Mouse (Mus musculus): ENCODE measurements around the gene Hspa4. TPM values are rescaled to one million over a fixed set of nuclear protein-coding genes. Genes with fewer than 3 reads are reported as not detected.
"Not testable (repeated sequence)": the region's sequence is repeated elsewhere in the genome, so short reads cannot be mapped to it uniquely, and the experiment has no call there.

Hspa4 gene
- polyA plus RNA-seq, 1 experiment from 2014 or later, result 130 TPM

DNA sequence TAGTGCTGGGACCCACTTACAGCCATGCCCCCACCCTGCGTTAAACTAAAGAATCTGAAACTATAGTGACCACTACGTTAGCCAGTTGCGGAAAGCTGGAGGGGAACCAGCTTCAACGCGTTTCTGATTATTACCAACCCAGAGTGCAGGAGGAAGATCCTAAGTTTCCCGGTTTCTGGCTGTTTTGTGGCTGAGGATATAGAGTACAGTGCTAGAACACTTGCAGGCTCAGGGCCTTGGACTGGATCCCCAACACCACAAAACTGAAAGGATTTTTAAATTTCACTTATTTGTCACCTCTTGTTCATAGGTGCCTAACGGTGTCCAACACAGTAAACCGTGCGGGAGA, 884 bp upstream of the Hspa4 start:
- Histone ChIP-seq H3K4me1 (peaks cover 29% of the 10 kb centered on the region), H3K27me3 (replicated peaks; ENCODE audit: low read depth, poor library complexity, severe bottlenecking) (no peaks in the 10 kb centered on the region), H3K36me3 (replicated peaks) (peaks cover 24% of the 10 kb centered on the region), H3K4me3 (peak overlapping the region; percentile 98), H3K9me3 (no peaks in the 10 kb centered on the region), H3K27ac (replicated peaks) (peak overlapping the region; percentile 93)
- no peak for DNase-seq (ENCODE audit: low spot score)
- 60% methylated on average over 9 of the region's 9 CpGs for WGBS

DNA sequence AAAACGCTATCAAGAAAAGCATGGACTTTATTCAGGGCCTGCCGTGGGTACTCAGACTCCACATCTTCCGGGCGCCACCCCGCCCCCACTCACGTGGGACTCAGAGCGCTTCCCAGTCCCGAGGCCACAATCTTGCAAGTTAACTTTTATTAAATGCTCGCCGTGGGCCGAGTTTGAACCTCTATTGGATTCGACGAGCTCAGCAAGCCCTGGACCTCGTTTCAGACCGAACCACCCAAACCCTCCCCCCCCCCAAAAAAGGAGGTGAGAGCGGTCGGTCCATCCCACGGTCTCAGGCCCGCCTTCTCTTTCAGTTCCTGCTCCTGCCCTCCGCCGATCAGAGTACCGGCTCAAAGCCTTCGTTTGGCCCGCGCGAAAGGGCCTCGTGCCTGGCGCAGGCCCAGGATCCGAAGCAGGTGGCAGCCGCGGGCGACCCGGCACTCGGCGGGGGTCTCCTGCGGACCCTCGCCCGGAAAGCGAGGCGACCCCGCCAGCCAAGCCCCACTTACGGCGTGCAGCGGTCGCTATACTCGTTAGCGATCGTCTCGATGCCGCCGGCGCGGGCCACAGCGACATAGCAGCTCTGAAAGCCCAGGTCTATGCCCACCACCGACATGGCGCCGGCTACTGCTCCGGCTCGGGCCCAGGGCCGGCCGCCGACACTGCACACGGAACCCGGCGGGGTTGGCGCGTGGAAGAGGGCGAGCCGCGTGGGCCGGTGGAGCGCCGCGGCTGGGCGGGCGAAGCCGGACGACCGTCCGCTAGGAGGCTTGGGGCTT, 517 bp downstream of the Hspa4 start:
- Histone ChIP-seq H3K9me3 (no peaks in the 10 kb centered on the region), H3K27me3 (replicated peaks; ENCODE audit: low read depth, poor library complexity, severe bottlenecking) (no peaks in the 10 kb centered on the region), H3K4me3 (peak overlapping the region; percentile 98), H3K36me3 (replicated peaks) (peaks cover 38% of the 10 kb centered on the region), H3K27ac (replicated peaks) (peak overlapping the region; percentile 93), H3K4me1 (peaks cover 29% of the 10 kb centered on the region)
- WGBS, result under 1% methylated on average over 80 of the region's 80 CpGs
- peak; percentile 72 for DNase-seq (ENCODE audit: low spot score)

DNA sequence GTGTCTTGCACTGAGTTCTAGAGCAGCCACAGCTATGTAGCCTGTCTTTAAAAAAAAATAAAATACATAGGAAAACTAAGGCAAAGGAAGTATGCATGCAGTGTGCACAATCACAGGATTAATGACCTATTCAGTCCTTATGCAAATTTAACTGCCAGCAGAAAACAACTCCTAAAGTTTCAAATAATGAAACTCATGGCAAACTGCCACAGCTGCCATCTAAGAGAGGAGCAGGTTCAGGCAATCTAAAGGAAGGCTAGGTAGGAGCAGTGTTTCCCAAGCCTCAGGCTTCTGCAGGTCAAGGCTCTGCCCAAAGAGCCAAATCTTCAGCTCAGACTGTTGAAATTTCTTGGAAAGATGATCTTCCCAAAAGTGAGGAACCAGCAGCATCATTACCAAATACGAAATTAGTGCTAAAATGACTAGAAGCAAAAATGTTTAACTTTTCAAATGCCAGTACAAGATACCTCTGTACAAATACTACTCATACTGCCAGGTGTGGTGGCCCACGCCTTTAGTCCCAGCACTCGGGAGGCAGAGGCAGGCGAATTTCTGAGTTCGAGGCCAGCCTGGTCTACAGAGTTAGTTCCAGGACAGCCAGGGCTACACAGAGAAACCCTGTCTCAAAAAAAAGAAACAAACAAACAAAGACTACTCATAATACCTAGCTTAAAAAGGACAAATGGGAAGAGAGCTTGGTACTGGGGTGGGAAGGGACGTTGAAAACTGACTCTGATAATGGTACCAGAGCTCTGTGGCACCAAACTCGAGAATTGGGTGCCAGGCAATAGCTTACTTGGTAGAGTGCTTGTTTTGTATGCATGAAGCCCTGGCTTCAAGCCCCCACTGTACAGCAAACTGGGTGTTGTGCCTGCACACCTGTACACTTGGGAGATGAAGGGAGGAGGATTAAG, 2.1 kb downstream of the Hspa4 start:
- WGBS, result 87% methylated on average over 7 of the region's 7 CpGs
- Histone ChIP-seq H3K36me3 (replicated peaks) (peaks cover 53% of the 10 kb centered on the region), H3K4me1 (peaks cover 29% of the 10 kb centered on the region), H3K27me3 (replicated peaks; ENCODE audit: low read depth, poor library complexity, severe bottlenecking) (no peaks in the 10 kb centered on the region), H3K4me3 (peak overlapping the region; percentile 98), H3K9me3 (no peaks in the 10 kb centered on the region), H3K27ac (replicated peaks) (no peak overlapping the region)
- no peak for DNase-seq (ENCODE audit: low spot score)

DNA sequence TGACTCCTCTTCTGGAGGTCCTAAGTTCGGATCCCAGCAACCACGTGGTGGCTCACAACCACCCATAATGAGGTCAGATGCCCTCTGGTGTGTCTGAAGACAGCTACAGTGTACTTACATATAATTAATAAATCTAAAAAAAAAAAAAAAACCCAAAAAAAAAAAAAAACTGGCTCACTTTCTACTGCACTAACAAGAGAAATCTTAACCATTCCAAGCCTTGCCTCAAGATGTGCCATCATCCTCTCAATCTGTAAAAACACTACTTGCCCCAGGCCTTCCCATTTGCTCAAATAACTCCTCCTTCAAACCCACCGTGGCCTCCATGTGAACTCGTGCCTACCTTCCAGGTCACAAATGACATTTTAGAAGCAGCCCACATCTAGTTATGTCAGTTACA, 3.4 kb downstream of the Hspa4 start:
- no peak for DNase-seq (ENCODE audit: low spot score)
- Histone ChIP-seq H3K27me3 (replicated peaks; ENCODE audit: low read depth, poor library complexity, severe bottlenecking) (no peaks in the 10 kb centered on the region), H3K4me1 (peaks cover 29% of the 10 kb centered on the region), H3K27ac (replicated peaks) (no peak overlapping the region), H3K9me3 (no peaks in the 10 kb centered on the region), H3K36me3 (replicated peaks) (peaks cover 66% of the 10 kb centered on the region), H3K4me3 (no peak overlapping the region)
- WGBS, result 81% methylated on average over 4 of the region's 4 CpGs

DNA sequence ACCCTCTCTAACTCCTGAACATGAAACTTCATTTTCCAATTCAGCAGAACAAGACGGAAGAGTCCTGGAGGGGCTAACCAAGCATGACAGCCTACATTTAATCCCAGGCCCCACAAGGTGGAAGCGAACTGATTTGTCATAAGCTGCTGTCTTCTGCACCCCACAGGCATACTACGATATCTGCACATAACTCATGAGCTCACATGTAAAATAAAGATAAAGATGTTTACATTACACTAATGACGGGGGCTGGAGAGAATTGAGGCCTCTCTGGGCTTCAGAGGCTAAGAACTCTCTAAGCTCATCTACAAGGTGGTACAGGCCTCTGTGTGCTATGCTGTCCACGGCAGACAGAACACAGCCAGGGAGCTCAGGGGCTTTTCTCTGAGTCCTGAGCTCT, 5.8 kb downstream of the Hspa4 start:
- no peak for DNase-seq (ENCODE audit: low spot score)
- no peaks in the 10 kb centered on the region for H3K27me3 ChIP-seq (replicated peaks; ENCODE audit: low read depth, poor library complexity, severe bottlenecking)
- 94% methylated on average over 5 of the region's 5 CpGs for WGBS
- H3K4me3 ChIP-seq, result no peak overlapping the region
- no peaks in the 10 kb centered on the region for H3K9me3 ChIP-seq
- no peak overlapping the region for H3K27ac ChIP-seq (replicated peaks)
- H3K36me3 ChIP-seq (replicated peaks), result peaks cover 91% of the 10 kb centered on the region
- peaks cover 21% of the 10 kb centered on the region for H3K4me1 ChIP-seq

DNA sequence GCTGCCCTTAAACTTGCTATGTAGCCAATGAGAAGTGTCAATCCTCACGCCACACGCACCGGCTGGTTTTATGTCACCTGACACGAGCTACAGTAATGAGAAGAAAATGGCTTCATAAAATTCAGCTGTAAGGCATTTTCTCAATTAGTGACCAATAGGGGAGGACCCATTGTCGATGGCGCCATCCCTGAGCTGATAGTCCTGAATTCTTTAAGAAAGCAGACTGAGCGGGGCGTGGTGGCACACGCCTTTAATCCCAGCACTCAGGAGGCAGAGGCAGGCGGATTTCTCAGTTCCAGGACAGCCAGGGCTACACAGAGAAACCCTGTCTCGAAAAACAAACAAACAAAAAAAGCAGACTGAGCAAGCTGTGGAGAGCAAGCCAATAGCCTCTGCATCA, 9.4 kb downstream of the Hspa4 start:
- Histone ChIP-seq H3K27me3 (replicated peaks; ENCODE audit: low read depth, poor library complexity, severe bottlenecking) (no peaks in the 10 kb centered on the region), H3K27ac (replicated peaks) (no peak overlapping the region), H3K9me3 (no peaks in the 10 kb centered on the region), H3K4me3 (no peak overlapping the region), H3K36me3 (replicated peaks) (peaks cover 99% of the 10 kb centered on the region), H3K4me1 (no peaks in the 10 kb centered on the region)
- WGBS, result 93% methylated on average over 11 of the region's 11 CpGs
- DNase-seq (ENCODE audit: low spot score), result no peak

DNA sequence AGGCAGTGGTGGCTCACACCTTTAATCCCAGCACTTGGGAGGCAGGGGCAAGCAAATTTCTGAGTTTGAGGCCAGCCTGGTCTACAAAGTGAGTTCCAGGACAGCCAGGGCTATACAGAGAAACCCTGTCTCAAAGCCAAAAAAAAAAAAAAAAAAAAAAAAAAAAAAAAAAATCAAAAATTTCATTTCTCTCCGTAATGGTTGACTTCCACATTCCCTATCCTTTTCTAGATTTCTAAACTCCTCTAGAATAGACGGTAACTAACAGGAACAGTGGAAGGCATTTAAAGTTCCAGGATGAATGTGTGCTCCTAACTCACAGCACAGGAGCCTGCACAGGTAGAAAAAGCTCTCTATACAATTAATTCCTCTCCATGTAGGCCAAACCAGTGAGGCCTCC, 10.1 kb downstream of the Hspa4 start:
- not testable (repeated sequence) for H3K4me1 ChIP-seq; DNase-seq (ENCODE audit: low spot score); H3K4me3 ChIP-seq; H3K27me3 ChIP-seq (replicated peaks; ENCODE audit: low read depth, poor library complexity, severe bottlenecking); H3K27ac ChIP-seq (replicated peaks); H3K9me3 ChIP-seq
- WGBS, result 93% methylated on average over 2 of the region's 2 CpGs
- peaks cover 99% of the 10 kb centered on the region for H3K36me3 ChIP-seq (replicated peaks)

DNA sequence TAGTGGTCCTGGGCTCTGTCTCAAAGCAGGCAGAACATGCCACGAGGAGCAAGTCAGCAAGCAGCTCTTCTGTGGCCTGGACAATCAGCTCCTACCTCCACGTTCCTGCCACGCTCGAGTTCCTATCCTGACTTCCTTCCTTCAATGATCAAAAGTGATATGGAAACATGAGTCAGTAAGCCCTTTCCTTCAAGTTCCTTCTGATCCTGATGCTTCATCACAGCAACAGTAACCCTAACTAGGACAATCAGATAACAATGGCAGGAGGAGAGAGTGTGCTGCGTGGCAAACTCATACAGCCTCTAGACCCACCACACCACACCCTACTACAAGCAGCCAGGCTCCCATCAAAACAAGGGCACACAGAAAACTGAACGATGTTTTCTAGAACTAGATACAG, 14.4 kb downstream of the Hspa4 start:
- 91% methylated on average over 6 of the region's 6 CpGs for WGBS
- Histone ChIP-seq H3K36me3 (replicated peaks) (peaks cover 99% of the 10 kb centered on the region), H3K27me3 (replicated peaks; ENCODE audit: low read depth, poor library complexity, severe bottlenecking) (no peaks in the 10 kb centered on the region), H3K9me3 (no peaks in the 10 kb centered on the region), H3K4me3 (no peak overlapping the region), H3K4me1 (no peaks in the 10 kb centered on the region), H3K27ac (replicated peaks) (no peak overlapping the region)
- no peak for DNase-seq (ENCODE audit: low spot score)

DNA sequence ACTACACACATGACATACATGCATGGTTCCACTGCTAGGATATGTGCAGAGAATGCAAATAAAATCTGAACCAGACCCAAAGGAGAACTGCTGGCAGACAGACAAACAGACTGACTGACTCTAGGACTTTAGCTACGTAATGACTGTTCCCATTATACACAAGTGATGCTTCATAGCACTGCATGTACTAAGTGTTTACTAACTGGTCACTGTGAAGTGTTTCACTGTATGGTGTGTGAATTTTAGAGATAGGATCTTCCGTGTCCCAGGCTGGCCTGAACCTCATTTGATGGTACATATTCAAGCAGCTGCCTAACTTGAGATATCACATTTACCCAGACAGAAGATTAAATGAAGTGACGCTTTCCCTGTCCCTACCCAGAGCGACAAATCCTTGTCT, 21.8 kb downstream of the Hspa4 start:
- Histone ChIP-seq H3K27ac (replicated peaks) (no peak overlapping the region), H3K9me3 (no peaks in the 10 kb centered on the region), H3K36me3 (replicated peaks) (peaks cover 98% of the 10 kb centered on the region), H3K4me3 (no peak overlapping the region), H3K4me1 (no peaks in the 10 kb centered on the region), H3K27me3 (replicated peaks; ENCODE audit: low read depth, poor library complexity, severe bottlenecking) (no peaks in the 10 kb centered on the region)
- WGBS, result 94% methylated on average over 4 of the region's 4 CpGs
- no peak for DNase-seq (ENCODE audit: low spot score)

DNA sequence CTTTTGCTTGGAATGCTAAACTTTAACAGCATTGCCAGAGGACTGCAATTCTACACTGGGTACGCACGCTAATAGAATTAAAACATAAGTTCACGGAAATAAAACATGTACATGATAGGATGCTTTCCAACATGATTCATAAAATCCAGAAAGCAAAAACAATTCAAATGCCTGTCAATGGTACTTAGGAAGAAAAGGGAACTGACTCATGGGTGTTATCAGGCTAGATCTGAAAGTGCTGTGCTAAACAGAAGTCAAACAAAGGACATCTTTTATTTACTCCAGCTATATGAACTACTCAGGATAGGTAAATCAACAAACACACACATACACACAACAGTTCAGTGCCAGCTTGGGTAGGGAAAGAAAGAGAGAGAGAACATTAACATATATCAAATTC, 24.9 kb downstream of the Hspa4 start:
- Histone ChIP-seq H3K36me3 (replicated peaks) (peaks cover 98% of the 10 kb centered on the region), H3K4me1 (no peaks in the 10 kb centered on the region)
- 95% methylated on average over 3 of the region's 3 CpGs for WGBS

DNA sequence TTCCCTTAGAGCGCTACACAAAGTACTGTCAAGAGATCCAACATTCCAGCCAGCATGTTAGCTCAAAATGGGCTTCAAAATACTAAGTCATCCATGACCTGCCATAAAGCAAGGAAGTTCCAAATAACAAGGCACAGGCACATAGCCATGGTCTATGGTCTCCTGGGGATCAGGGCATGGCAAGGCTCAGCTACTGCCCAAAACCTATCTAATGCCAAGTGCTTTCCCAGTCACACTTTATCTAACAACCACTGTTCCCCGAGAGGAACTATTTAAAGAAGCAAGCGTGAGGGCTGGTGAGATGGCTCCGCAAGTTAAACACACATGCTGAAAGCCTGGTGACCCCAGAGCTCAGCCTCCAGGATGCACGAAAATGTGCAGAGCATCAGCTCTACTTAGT, 26.9 kb downstream of the Hspa4 start:
- Histone ChIP-seq H3K9me3 (no peaks in the 10 kb centered on the region), H3K27me3 (replicated peaks; ENCODE audit: low read depth, poor library complexity, severe bottlenecking) (no peaks in the 10 kb centered on the region), H3K4me3 (no peak overlapping the region), H3K4me1 (no peaks in the 10 kb centered on the region), H3K27ac (replicated peaks) (no peak overlapping the region), H3K36me3 (replicated peaks) (peaks cover 98% of the 10 kb centered on the region)
- 93% methylated on average over 5 of the region's 5 CpGs for WGBS
- DNase-seq (ENCODE audit: low spot score), result no peak

More for the DNA sequence above, 24.9 kb downstream of the Hspa4 start:
- no peak overlapping the region for H3K27ac ChIP-seq (replicated peaks)
- no peak for DNase-seq (ENCODE audit: low spot score)
- H3K9me3 ChIP-seq, result no peaks in the 10 kb centered on the region
- H3K27me3 ChIP-seq (replicated peaks; ENCODE audit: low read depth, poor library complexity, severe bottlenecking), result no peaks in the 10 kb centered on the region
- no peak overlapping the region for H3K4me3 ChIP-seq

DNA sequence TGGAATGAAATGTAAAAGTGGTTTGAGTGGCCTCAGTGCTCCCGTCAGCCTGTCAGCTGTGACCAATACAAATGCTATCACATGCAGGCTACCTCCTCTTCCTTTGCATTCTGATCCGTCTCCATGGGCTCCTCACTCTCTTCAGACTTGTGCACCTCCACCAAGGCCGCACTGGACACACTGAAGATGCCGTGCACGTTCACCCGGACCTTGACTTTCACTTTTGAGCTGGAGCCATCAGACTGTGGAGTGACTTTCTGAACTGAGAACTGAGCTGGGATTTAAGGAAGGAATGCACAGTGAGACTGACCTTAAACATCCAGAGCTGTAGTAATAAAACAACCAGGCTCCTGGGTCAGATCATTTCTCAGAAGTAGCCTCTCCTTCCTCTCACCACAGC, 30.7 kb downstream of the Hspa4 start:
- Histone ChIP-seq H3K36me3 (replicated peaks) (peaks cover 100% of the 10 kb centered on the region), H3K27ac (replicated peaks) (no peak overlapping the region), H3K4me1 (no peaks in the 10 kb centered on the region), H3K9me3 (no peaks in the 10 kb centered on the region), H3K27me3 (replicated peaks; ENCODE audit: low read depth, poor library complexity, severe bottlenecking) (no peaks in the 10 kb centered on the region), H3K4me3 (no peak overlapping the region)
- no peak for DNase-seq (ENCODE audit: low spot score)
- 93% methylated on average over 6 of the region's 6 CpGs for WGBS

DNA sequence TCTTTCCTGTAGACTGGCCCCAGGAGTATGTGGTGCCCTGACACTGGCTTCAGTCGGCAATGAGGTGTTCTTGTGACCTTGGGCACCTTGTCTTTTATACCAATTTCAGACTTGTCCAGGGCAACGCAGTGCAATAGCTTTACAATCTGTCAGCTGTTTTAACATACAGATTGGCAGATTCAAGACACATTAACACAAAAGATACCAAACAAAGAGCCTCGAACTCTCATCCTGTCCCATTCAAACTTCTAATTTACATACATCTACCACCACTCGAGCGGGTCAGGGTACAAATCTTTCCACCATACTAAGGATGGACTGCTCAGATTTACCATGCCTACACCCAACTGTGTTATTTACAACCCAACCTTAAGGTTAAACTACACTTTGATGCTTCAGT, 39.7 kb downstream of the Hspa4 start:
- no peaks in the 10 kb centered on the region for H3K9me3 ChIP-seq
- H3K27me3 ChIP-seq (replicated peaks; ENCODE audit: low read depth, poor library complexity, severe bottlenecking), result no peaks in the 10 kb centered on the region
- H3K36me3 ChIP-seq (replicated peaks), result peaks cover 77% of the 10 kb centered on the region
- H3K4me3 ChIP-seq, result no peak overlapping the region
- H3K27ac ChIP-seq (replicated peaks), result no peak overlapping the region
- H3K4me1 ChIP-seq, result no peaks in the 10 kb centered on the region
- no peak for DNase-seq (ENCODE audit: low spot score)
- WGBS, result 86% methylated on average over 5 of the region's 5 CpGs

Data from embryonic facial prominence, embryonic 10.5 days (tissue).